In genomic region chr2:150885814-150886213, GRCm38 (mm10) we compare ENCODE assay signal across 30 mouse cellular contexts. TPM values are rescaled to one million over a fixed set of nuclear protein-coding genes. Genes with fewer than 3 reads are reported as not detected.
DNase-seq lines count a peak whose midpoint lies in the region; ATAC-seq and TF ChIP-seq lines count a peak whose summit lies in the region.
"Had no signal": no experiment of that assay in that cellular context is flagged by ENCODE, and none has a peak within 500 bp of the region (broad histone marks: within the 10 kb centered on the region; RNA-seq: fewer than 3 reads in every experiment).

No protein-coding gene starts in this region.

- H3K9me3 ChIP-seq in lung, embryonic 14.5 days (ENCODE audit: low read depth, low read length) = no peaks in the 10 kb centered on the region
- H3K9me3 ChIP-seq in lung, postnatal 0 days (ENCODE audit: low read length) = no peaks in the 10 kb centered on the region
- H3K9me3 ChIP-seq in ES-E14 (ENCODE audit: control insufficient read depth, insufficient read depth, low read depth, low read length) = no peaks in the 10 kb centered on the region
- no peaks in the 10 kb centered on the region for H3K9me3 ChIP-seq in MEL (replicated peaks; ENCODE audit: insufficient read depth, low read length)
- H3K9me3 ChIP-seq: embryonic facial prominence, embryonic 10.5 days; embryonic facial prominence, embryonic 13.5 days; forebrain, embryonic 12.5 days; forebrain, embryonic 15.5 days; heart, embryonic 15.5 days; hindbrain, embryonic 10.5 days; hindbrain, embryonic 13.5 days had no signal

- peak; percentile 88 for ATAC-seq in lung, embryonic 14.5 days (ENCODE audit: insufficient read depth)
- peak; percentile 43; the same call in 1 of the 2 replicates for ATAC-seq in lung, postnatal 0 days
- ATAC-seq: activated CD4-positive, CD25-positive, alpha-beta regulatory T cell, adult 4 months; CD4-positive, CD25-positive, alpha-beta regulatory T cell, adult 4 months; forebrain, embryonic 15.5 days had no signal

- in situ Hi-C loops in ES-E14 (cut with MboI; ENCODE audit: low sequenced_read_pairs in 2 of 2, unreplicated experiment in 2 of 2) = no loop called here

- H3K4me3 ChIP-seq in lung, embryonic 14.5 days (ENCODE audit: low read depth, low read length) = no peak overlapping the region
- no peak overlapping the region for H3K4me3 ChIP-seq in lung, postnatal 0 days (ENCODE audit: low read depth, low read length)
- no peak overlapping the region for H3K4me3 ChIP-seq in lung, adult 2 months (replicated peaks; ENCODE audit: extremely low read depth, low read depth, low read length)
- no peak overlapping the region for H3K4me3 ChIP-seq in ES-E14 (ENCODE audit: insufficient read depth in 1 of 2, low read depth in 1 of 2, low read length in 2 of 2, poor library complexity in 1 of 2, severe bottlenecking in 1 of 2)
- no peak overlapping the region for H3K4me3 ChIP-seq in MEL (ENCODE audit: control insufficient read depth in 1 of 2, insufficient read depth in 1 of 2, low read depth in 2 of 2, low read length in 2 of 2)
- H3K4me3 ChIP-seq: embryonic facial prominence, embryonic 10.5 days; embryonic facial prominence, embryonic 13.5 days; erythroblast, embryonic 14.5 days; forebrain, embryonic 12.5 days; forebrain, embryonic 15.5 days; heart, embryonic 15.5 days; hindbrain, embryonic 10.5 days; hindbrain, embryonic 13.5 days had no signal

- H3K79me2 ChIP-seq in MEL (ENCODE audit: control insufficient read depth, insufficient read depth, low read length, poor library complexity) = no peaks in the 10 kb centered on the region

- H3K4me2 ChIP-seq in lung, embryonic 14.5 days = no peak overlapping the region
- no peak overlapping the region for H3K4me2 ChIP-seq in lung, postnatal 0 days (replicated peaks; ENCODE audit: low read depth, low read length)
- H3K4me2 ChIP-seq: embryonic facial prominence, embryonic 13.5 days; forebrain, embryonic 12.5 days; forebrain, embryonic 15.5 days; heart, embryonic 11.5 days; heart, embryonic 15.5 days; hindbrain, embryonic 13.5 days had no signal

- TF ChIP-seq EP300 in lung, postnatal 0 days (IDR thresholded peaks at IDR 0.05) = no peak
- TF ChIP-seq EP300 in MEL (IDR thresholded peaks at IDR 0.05; ENCODE audit: low read depth in 1 of 2, low read length in 2 of 2) = no peak

- 39% methylated on average over 1 of the region's 1 CpGs for WGBS in lung, embryonic 14.5 days
- WGBS in lung, postnatal 0 days = 51% methylated on average over 1 of the region's 1 CpGs
- WGBS in lung, adult 2 months = 78% methylated on average over 1 of the region's 1 CpGs

- H3K27me3 ChIP-seq in lung, embryonic 14.5 days (ENCODE audit: insufficient read depth, low read length) = no peaks in the 10 kb centered on the region
- no peaks in the 10 kb centered on the region for H3K27me3 ChIP-seq in lung, postnatal 0 days (replicated peaks; ENCODE audit: insufficient read depth, low read length)
- no peaks in the 10 kb centered on the region for H3K27me3 ChIP-seq in MEL (ENCODE audit: control insufficient read depth in 1 of 2, insufficient read depth in 2 of 2, low read length in 2 of 2)
- H3K27me3 ChIP-seq: embryonic facial prominence, embryonic 13.5 days; forebrain, embryonic 12.5 days; forebrain, embryonic 15.5 days; heart, embryonic 15.5 days; hindbrain, embryonic 13.5 days had no signal

- 0 out of 2 replicates have a peak, but pooled peaks cover 7% of the 10 kb centered on the region for H3K36me3 ChIP-seq in lung, embryonic 14.5 days (ENCODE audit: insufficient read depth)
- no peaks in the 10 kb centered on the region for H3K36me3 ChIP-seq in lung, postnatal 0 days (ENCODE audit: insufficient read depth, low read length)
- H3K36me3 ChIP-seq in ES-E14 (ENCODE audit: control insufficient read depth, insufficient read depth, low read length, poor library complexity, severe bottlenecking) (no peaks in the 10 kb centered on the region; the same call in 1 of the 2 replicates), MEL (ENCODE audit: control insufficient read depth in 1 of 2, insufficient read depth in 2 of 2, low read length in 2 of 2) (peaks cover 0 to 5% of the 10 kb centered on the region in 2 experiments; a peak in 2 of 4 replicates)
- H3K36me3 ChIP-seq: forebrain, embryonic 12.5 days; forebrain, embryonic 15.5 days; heart, embryonic 15.5 days had no signal

- TF ChIP-seq RAD21 in MEL (IDR thresholded peaks at IDR 0.05; ENCODE audit: low read depth, low read length) = no peak

- TF ChIP-seq POLR2A in lung, adult 2 months (IDR thresholded peaks at IDR 0.05; ENCODE audit: borderline replicate concordance, extremely low read depth, low read depth, low read length) = no peak
- no peak for TF ChIP-seq POLR2A in MEL (IDR thresholded peaks at IDR 0.05; ENCODE audit: control insufficient read depth in 1 of 2, insufficient read depth in 1 of 2, low read depth in 1 of 2, low read length in 2 of 2, poor library complexity in 1 of 2)

- TF ChIP-seq CTCF in lung, embryonic 14.5 days (IDR thresholded peaks at IDR 0.05; ENCODE audit: low read depth) = no peak
- TF ChIP-seq CTCF in lung, postnatal 0 days (IDR thresholded peaks at IDR 0.05) = no peak
- no peak for TF ChIP-seq CTCF in lung, adult 2 months (IDR thresholded peaks at IDR 0.05; ENCODE audit: insufficient read depth, low read length)
- no peak for TF ChIP-seq CTCF in MEL (IDR thresholded peaks at IDR 0.05 in 2 of 3, conservative IDR thresholded peaks at IDR 0.05 in 1 of 3; ENCODE audit: control insufficient read depth in 1 of 3, insufficient read depth in 1 of 3, low read depth in 2 of 3, low read length in 3 of 3, poor library complexity in 1 of 3, severe bottlenecking in 1 of 3)

- H3K4me1 ChIP-seq in lung, embryonic 14.5 days (ENCODE audit: insufficient read depth) = no peaks in the 10 kb centered on the region
- H3K4me1 ChIP-seq in lung, postnatal 0 days (ENCODE audit: insufficient read depth, low read depth, low read length) = no peaks in the 10 kb centered on the region
- peaks cover 2% of the 10 kb centered on the region; the same call in 1 of the 2 replicates for H3K4me1 ChIP-seq in lung, adult 2 months (ENCODE audit: control insufficient read depth, insufficient read depth, low read length)
- H3K4me1 ChIP-seq in ES-E14 (ENCODE audit: control insufficient read depth in 2 of 2, insufficient read depth in 2 of 2, low read length in 2 of 2, poor library complexity in 1 of 2) (no peaks in the 10 kb centered on the region), MEL (ENCODE audit: control insufficient read depth in 1 of 2, insufficient read depth in 2 of 2, low read length in 2 of 2) (peaks cover 0 to 4% of the 10 kb centered on the region in 2 experiments; a peak in 2 of 4 replicates)
- H3K4me1 ChIP-seq: embryonic facial prominence, embryonic 10.5 days; embryonic facial prominence, embryonic 13.5 days; forebrain, embryonic 12.5 days; forebrain, embryonic 15.5 days; heart, embryonic 15.5 days; hindbrain, embryonic 13.5 days had no signal

- peak; percentile 65 for DNase-seq in lung, embryonic 14.5 days
- no peak for DNase-seq in lung, postnatal 36 days
- peak; percentile 30 for DNase-seq in lung, postnatal 0 days (ENCODE audit: low spot score)
- DNase-seq in lung, adult 2 months = no peak
- DNase-seq in ES-E14 (ENCODE audit: low read depth, low spot score) (no peak), MEL (ENCODE audit: low read depth, low spot score) (no peak)
- no peak for DNase-seq in layer of hippocampus, adult 11-12 months (ENCODE audit: low spot score)
- no peak for DNase-seq in kidney, postnatal 25 days
- DNase-seq: adrenal gland, adult 8-10 months; adrenal gland, postnatal 25 days; cerebellum, adult 11-12 months; cerebellum, adult 8-10 months; cerebellum, postnatal 10 days; cerebellum, postnatal 36 days; embryo, embryonic 11 days; gastrocnemius, postnatal 10 days; gastrocnemius, postnatal 36 days; heart, postnatal 10 days; heart, postnatal 36 days had no signal

- no peak overlapping the region for H3K9ac ChIP-seq in lung, embryonic 14.5 days
- H3K9ac ChIP-seq in lung, postnatal 0 days (replicated peaks; ENCODE audit: low read depth) = no peak overlapping the region
- H3K9ac ChIP-seq in ES-E14 (ENCODE audit: insufficient read depth, low read depth, low read length, poor library complexity, severe bottlenecking) (no peak overlapping the region), MEL (ENCODE audit: control insufficient read depth, low read depth, low read length, poor library complexity, severe bottlenecking) (no peak overlapping the region)
- H3K9ac ChIP-seq: embryonic facial prominence, embryonic 13.5 days; forebrain, embryonic 12.5 days; forebrain, embryonic 15.5 days; heart, embryonic 15.5 days; hindbrain, embryonic 13.5 days had no signal

- H3K27ac ChIP-seq in lung, embryonic 14.5 days (ENCODE audit: low read depth) = no peak overlapping the region
- no peak overlapping the region for H3K27ac ChIP-seq in lung, postnatal 0 days (ENCODE audit: low read length)
- H3K27ac ChIP-seq in ES-E14 (ENCODE audit: insufficient read depth, low read depth, low read length, poor library complexity, severe bottlenecking) (no peak overlapping the region), MEL (ENCODE audit: control insufficient read depth, low read depth, low read length) (no peak overlapping the region)
- H3K27ac ChIP-seq: embryonic facial prominence, embryonic 10.5 days; embryonic facial prominence, embryonic 13.5 days; forebrain, embryonic 12.5 days; forebrain, embryonic 15.5 days; heart, embryonic 15.5 days; hindbrain, embryonic 10.5 days; hindbrain, embryonic 13.5 days had no signal

TF ChIP-seq in ES-E14, 5 proteins besides CTCF, POLR2A, EP300 and RAD21 (continues in another document):
- TF ChIP-seq ZNF384 (IDR thresholded peaks at IDR 0.05; ENCODE audit: low read depth, low read length) (no peak), CHD2 (IDR thresholded peaks at IDR 0.05; ENCODE audit: low read depth, low read length) (no peak)

TF ChIP-seq in MEL, 35 proteins besides CTCF, POLR2A, EP300 and RAD21 (continues in another document):
- no peak for TF ChIP-seq MEF2A (IDR thresholded peaks at IDR 0.05; ENCODE audit: extremely low read depth, insufficient replicate concordance, low read depth, low read length, poor library complexity, severe bottlenecking)

RNA-seq across cellular contexts. Expression of gene Abhd12, which starts 18.7 kb away (rescaled TPM):
- polyA plus RNA-seq in lung, embryonic 14.5 days (2014; fragmentation: Nextera tagmentation; extraction: Ambion mirVana) = 59.2 and 67.2 TPM in 2 replicates
- 56.5 and 57.3 TPM in 2 replicates for polyA plus RNA-seq in lung, postnatal 0 days (2015; fragmentation: Nextera tagmentation; extraction: Ambion mirVana)
- polyA plus RNA-seq in lung, adult 2 months (2012; rRNA removed) = 59.1 and 60.0 TPM in 2 replicates
- total RNA-seq in ES-E14 (2012; rRNA removed) (59.4 and 69.5 TPM in 2 replicates), MEL (2012; rRNA removed) (21.8 and 23.7 TPM in 2 replicates)
- polyA plus RNA-seq in MEL (2012; ENCODE audit: insufficient read depth in 1 of 2, insufficient read length in 2 of 2, low read depth in 1 of 2, low replicate concordance in 2 of 2, missing spikeins in 1 of 2) = 10 to 100 TPM in 1 of 2 experiments, not detected in 1; 29.4 TPM

RNA-seq across cellular contexts. Expression of gene Gins1, which starts 19.4 kb away (rescaled TPM):
- polyA plus RNA-seq in lung, embryonic 14.5 days (2014; fragmentation: Nextera tagmentation; extraction: Ambion mirVana) = 55.4 and 58.1 TPM in 2 replicates
- 4.4 and 6.1 TPM in 2 replicates for polyA plus RNA-seq in lung, postnatal 0 days (2015; fragmentation: Nextera tagmentation; extraction: Ambion mirVana)
- 0.39 and 0.49 TPM in 2 replicates for polyA plus RNA-seq in lung, adult 2 months (2012; rRNA removed)
- total RNA-seq in ES-E14 (2012; rRNA removed) (40.1 and 45.6 TPM in 2 replicates), MEL (2012; rRNA removed) (56.2 and 64.8 TPM in 2 replicates)
- polyA plus RNA-seq in MEL (2012; ENCODE audit: insufficient read depth in 1 of 2, insufficient read length in 2 of 2, low read depth in 1 of 2, low replicate concordance in 2 of 2, missing spikeins in 1 of 2) = 10 to 100 TPM in 1 of 2 experiments, not detected in 1; 68.7 TPM

Comparison
In these comparisons a context has a peak if more than half of its experiments do, and no peak if none do; other contexts are left out.
1. DNase-seq: peak in lung, embryonic 14.5 days (single experiment) and lung, postnatal 0 days (single experiment); none in lung, postnatal 36 days (single experiment), lung, adult 2 months (single experiment), ES-E14 (single experiment), MEL (single experiment), layer of hippocampus, adult 11-12 months (single experiment) and kidney, postnatal 25 days (0 of 2).